Mouse (Mus musculus): ENCODE measurements around the gene Henmt1.

GRCm38 (mm10) chr3:108964361-108965044 lies 24.8 kb downstream of the Henmt1 start:
- TF ChIP-seq GATA1 (IDR thresholded peaks at IDR 0.05; ENCODE audit: borderline replicate concordance, low read length) (no peak), FLI1 (IDR thresholded peaks at IDR 0.05; ENCODE audit: low read length) (no peak)
